Mouse (Mus musculus) liver, adult 2 months (tissue): ENCODE results near the gene Tlr5.

Experiments
- CTCF ChIP-seq: fragments of 200-500 bp; IDR thresholded peaks from 2 replicates; pipeline ENCODE4 v1.5.1; 2011; ENCODE audit warnings: low read depth, low read length, control low read depth
- POLR2A ChIP-seq: fragments of 200-500 bp; IDR thresholded peaks from 2 replicates; pipeline ENCODE4 v1.6.1; 2011; ENCODE audit warnings: low read length, control low read depth; ENCODE audit not compliant: insufficient read depth; ENCODE audit errors: extremely low read depth

GRCm38 (mm10) chr1:182974826-182975225, 20.2 kb downstream of the Tlr5 start:
- TF ChIP-seq POLR2A: no peak
- TF ChIP-seq CTCF: no peak
